Mouse (Mus musculus): Measurements from ENCODE around the gene Zfp821. TPM values are rescaled to one million over a fixed set of nuclear protein-coding genes. Genes with fewer than 3 reads are reported as not detected.

Zfp821 gene
- total and polyA plus RNA-seq, 3 experiments: 3.4 to 5.2 (median 5.1) TPM

DNA sequence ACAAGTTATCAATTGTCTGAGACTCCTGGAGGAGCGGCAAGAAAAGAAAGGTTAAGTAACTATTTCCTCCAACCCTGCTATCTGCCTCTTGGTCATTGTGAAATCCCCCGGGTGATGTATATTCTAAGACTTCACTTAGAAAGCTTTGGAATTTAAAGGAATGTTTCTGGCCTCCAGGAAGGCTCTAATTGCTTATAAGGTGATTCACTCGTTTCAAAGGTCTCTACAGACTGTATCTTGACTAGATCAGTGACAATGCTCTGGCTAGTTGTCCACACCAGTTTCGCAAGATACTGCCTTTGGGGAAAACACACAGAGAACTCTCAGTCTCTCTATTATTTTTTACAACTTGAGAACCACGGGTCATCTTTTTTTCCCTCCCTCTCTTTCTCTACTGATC, 44.9 kb downstream of the Zfp821 start:
- no peaks in the 10 kb centered on the region; the same call in 1 of the 2 replicates for H3K79me2 ChIP-seq (replicated peaks; ENCODE audit: control insufficient read depth, extremely low read depth, insufficient read depth, poor library complexity, severe bottlenecking)
- H3K4me3 ChIP-seq (replicated peaks in 1 of 3; ENCODE audit: low read depth in 2 of 3, low read length in 2 of 3, poor library complexity in 1 of 3): peak overlapping the region; percentile 27 to 52 (median 39)
- peaks cover 3 to 7% of the 10 kb centered on the region in 2 experiments for H3K36me3 ChIP-seq (replicated peaks in 1 of 2; ENCODE audit: control insufficient read depth in 1 of 2, insufficient read depth in 1 of 2, low read length in 1 of 2)
- H3K27me3 ChIP-seq (replicated peaks): no peaks in the 10 kb centered on the region
- dilution Hi-C loops (cut with MboI; ENCODE audit: extremely low pct_ligation_motif_present, extremely low pct_unique_long_range_greater_than_20kb, low sequenced_read_pairs): no loop called here
- peak overlapping the region; percentile 88 for H3K4me2 ChIP-seq (ENCODE audit: insufficient read depth, low read depth, poor library complexity, severe bottlenecking)
- H3K9me3 ChIP-seq (replicated peaks; ENCODE audit: low read length): peaks cover 2% of the 10 kb centered on the region
- peaks cover 6 to 33% of the 10 kb centered on the region in 2 experiments for H3K4me1 ChIP-seq (ENCODE audit: control insufficient read depth in 1 of 2, insufficient read depth in 2 of 2)
- H3K27ac ChIP-seq (ENCODE audit: insufficient read depth, low read depth): peak overlapping the region; percentile 70
- H3K9ac ChIP-seq (ENCODE audit: insufficient read depth, low read depth): peak overlapping the region; percentile 50
- in situ Hi-C loops (cut with MboI; ENCODE audit: low pct_ligation_motif_present, low pct_unique_long_range_greater_than_20kb, low sequenced_read_pairs): no loop called here
- DNase-seq (ENCODE audit: extremely low read depth): no peak
- TF ChIP-seq USF1 (IDR thresholded peaks at IDR 0.05; ENCODE audit: low read depth, low read length) (no peak), RAD21 (IDR thresholded peaks at IDR 0.05; ENCODE audit: low read depth, low read length) (no peak), USF2 (conservative IDR thresholded peaks at IDR 0.05; ENCODE audit: low read depth, low read length) (no peak), MAZ (IDR thresholded peaks at IDR 0.05; ENCODE audit: low read depth, low read length) (no peak), MYC (IDR thresholded peaks at IDR 0.05; ENCODE audit: low read depth, low read length) (no peak), CTCF (conservative IDR thresholded peaks at IDR 0.05 in 1 of 2, IDR thresholded peaks at IDR 0.05 in 1 of 2; ENCODE audit: low read depth in 2 of 2, low read length in 2 of 2) (no peak), MEF2A (IDR thresholded peaks at IDR 0.05; ENCODE audit: borderline replicate concordance, low read depth, low read length) (no peak), NELFE (IDR thresholded peaks at IDR 0.05; ENCODE audit: low read depth, low read length) (no peak), EP300 (IDR thresholded peaks at IDR 0.05; ENCODE audit: low read length) (no peak), SMC3 (IDR thresholded peaks at IDR 0.05; ENCODE audit: low read depth, low read length) (no peak), JUN (IDR thresholded peaks at IDR 0.05; ENCODE audit: insufficient read depth, low read depth, low read length) (no peak), GABPA (IDR thresholded peaks at IDR 0.05; ENCODE audit: insufficient replicate concordance, low read depth, low read length) (no peak), ZMIZ1 (IDR thresholded peaks at IDR 0.05; ENCODE audit: low read depth, low read length) (no peak), PAX5 (IDR thresholded peaks at IDR 0.05; ENCODE audit: low read length) (no peak), MXI1 (IDR thresholded peaks at IDR 0.05; ENCODE audit: low read depth, low read length) (no peak), UBTF (IDR thresholded peaks at IDR 0.05; ENCODE audit: low read depth, low read length) (no peak), IRF4 (IDR thresholded peaks at IDR 0.05; ENCODE audit: low read depth, low read length) (no peak)

- Histone ChIP-seq H3K27me3 (replicated peaks) (no peaks in the 10 kb centered on the region), H3K4me3 (replicated peaks in 1 of 3; ENCODE audit: low read depth in 2 of 3, low read length in 2 of 3, poor library complexity in 1 of 3) (peak overlapping the region; percentile 43 to 54 (median 46))
- DNase-seq (ENCODE audit: extremely low read depth): peak; percentile 96
- TF ChIP-seq UBTF (IDR thresholded peaks at IDR 0.05; ENCODE audit: low read depth, low read length) (no peak), ETS1 (conservative IDR thresholded peaks at IDR 0.05; ENCODE audit: low read depth, low read length) (peak; percentile 82), USF1 (IDR thresholded peaks at IDR 0.05; ENCODE audit: low read depth, low read length) (no peak), JUN (IDR thresholded peaks at IDR 0.05; ENCODE audit: insufficient read depth, low read depth, low read length) (peak; percentile 25), PAX5 (IDR thresholded peaks at IDR 0.05; ENCODE audit: low read length) (no peak), MXI1 (IDR thresholded peaks at IDR 0.05; ENCODE audit: low read depth, low read length) (peak; percentile 85), MAFK (IDR thresholded peaks at IDR 0.05; ENCODE audit: insufficient replicate concordance, low read length) (no peak), JUND (conservative IDR thresholded peaks at IDR 0.05; ENCODE audit: low read depth, low read length) (peak; percentile 50), MAZ (IDR thresholded peaks at IDR 0.05; ENCODE audit: low read depth, low read length) (peak; percentile 56; the same call in 1 of the 2 replicates), MAX (IDR thresholded peaks at IDR 0.05; ENCODE audit: low read length) (peak; percentile 59; the same call in 1 of the 2 replicates), TCF12 (IDR thresholded peaks at IDR 0.05; ENCODE audit: low read depth, low read length) (peak; percentile 81), SIN3A (IDR thresholded peaks at IDR 0.05; ENCODE audit: low read length) (peak; percentile 53; the same call in 1 of the 2 replicates), NELFE (IDR thresholded peaks at IDR 0.05; ENCODE audit: low read depth, low read length) (no peak), USF2 (conservative IDR thresholded peaks at IDR 0.05; ENCODE audit: low read depth, low read length) (no peak), ZC3H11A (IDR thresholded peaks at IDR 0.05; ENCODE audit: low read depth, low read length) (no peak), CTCF (conservative IDR thresholded peaks at IDR 0.05 in 1 of 2, IDR thresholded peaks at IDR 0.05 in 1 of 2; ENCODE audit: low read depth in 2 of 2, low read length in 2 of 2) (peak in 1 of 2 experiments; percentile 61; a peak in 2 of 4 replicates), POLR2A (IDR thresholded peaks at IDR 0.05; ENCODE audit: low read depth, low read length) (peak; percentile 55), SMC3 (IDR thresholded peaks at IDR 0.05; ENCODE audit: low read depth, low read length) (peak; percentile 62), ZMIZ1 (IDR thresholded peaks at IDR 0.05; ENCODE audit: low read depth, low read length) (no peak), IRF4 (IDR thresholded peaks at IDR 0.05; ENCODE audit: low read depth, low read length) (peak; percentile 93), RCOR1 (conservative IDR thresholded peaks at IDR 0.05; ENCODE audit: low read depth, low read length) (peak; percentile 50; the same call in 1 of the 2 replicates), MEF2A (IDR thresholded peaks at IDR 0.05; ENCODE audit: borderline replicate concordance, low read depth, low read length) (peak; percentile 57; the same call in 1 of the 2 replicates), CHD2 (IDR thresholded peaks at IDR 0.05; ENCODE audit: low read length) (peak; percentile 39; the same call in 1 of the 2 replicates), BHLHE40 (IDR thresholded peaks at IDR 0.05; ENCODE audit: low read depth, low read length) (peak; percentile 75), NRF1 (IDR thresholded peaks at IDR 0.05; ENCODE audit: low read depth, low read length) (no peak)
These were observed 45.4 kb downstream of the Zfp821 start for GRCm38 (mm10) chr8:109750699-109751098.

More at GRCm38 (mm10) chr8:109750699-109751098, 45.4 kb downstream of the Zfp821 start:
- Histone ChIP-seq H3K36me3 (replicated peaks in 1 of 2; ENCODE audit: control insufficient read depth in 1 of 2, insufficient read depth in 1 of 2, low read length in 1 of 2) (peaks cover 3 to 7% of the 10 kb centered on the region in 2 experiments), H3K4me2 (ENCODE audit: insufficient read depth, low read depth, poor library complexity, severe bottlenecking) (peak overlapping the region; percentile 95), H3K27ac (ENCODE audit: insufficient read depth, low read depth) (peak overlapping the region; percentile 70; the same call in 1 of the 2 replicates), H3K9me3 (replicated peaks; ENCODE audit: low read length) (peaks cover 2% of the 10 kb centered on the region), H3K9ac (ENCODE audit: insufficient read depth, low read depth) (peak overlapping the region; percentile 50; the same call in 1 of the 2 replicates), H3K4me1 (ENCODE audit: control insufficient read depth in 1 of 2, insufficient read depth in 2 of 2) (peaks cover 6 to 33% of the 10 kb centered on the region in 2 experiments), H3K79me2 (replicated peaks; ENCODE audit: control insufficient read depth, extremely low read depth, insufficient read depth, poor library complexity, severe bottlenecking) (no peaks in the 10 kb centered on the region; the same call in 1 of the 2 replicates)
- dilution Hi-C loops (cut with MboI; ENCODE audit: extremely low pct_ligation_motif_present, extremely low pct_unique_long_range_greater_than_20kb, low sequenced_read_pairs): no loop called here
- in situ Hi-C loops (cut with MboI; ENCODE audit: low pct_ligation_motif_present, low pct_unique_long_range_greater_than_20kb, low sequenced_read_pairs): no loop called here

Data from CH12.LX (cell line).